Mouse (Mus musculus) MEL-GATA-1-ER (cell line): ENCODE data around the gene Slc25a25.
A peak's percentile ranks its signal among the peaks of the same experiment; 100 is the strongest.

Experiments
- DNase-seq: peaks from one replicate; pipeline ENCODE4 v3.0.0-alpha.2; 2012; ENCODE audit warnings: low read depth; ENCODE audit errors: extremely low read depth

The Slc25a25 gene

GRCm38 (mm10) chr2:32459657-32460056 is 8.4 kb upstream of the Slc25a25 start:
- DNase-seq: no peak

- no peak for DNase-seq
Measured at GRCm38 (mm10) chr2:32458300-32458699, 7.1 kb upstream of the Slc25a25 start.

GRCm38 (mm10) chr2:32455101-32455500 is 3.9 kb upstream of the Slc25a25 start:
- DNase-seq: no peak

GRCm38 (mm10) chr2:32454633-32455032 is 3.4 kb upstream of the Slc25a25 start:
- no peak for DNase-seq

- DNase-seq: peak; percentile 30
Measured at GRCm38 (mm10) chr2:32453641-32454303, 2.5 kb upstream of the Slc25a25 start.

- DNase-seq: no peak
Measured at GRCm38 (mm10) chr2:32452441-32452971, 1.3 kb upstream of the Slc25a25 start.

GRCm38 (mm10) chr2:32451870-32452372 is 676 bp upstream of the Slc25a25 start:
- peak; percentile 99 for DNase-seq

GRCm38 (mm10) chr2:32449761-32450754 is 1.2 kb downstream of the Slc25a25 start, which contains the start of gene Naif1:
Naif1 (plus strand) TSS chr2:32450457.
- DNase-seq: peak; percentile 83

GRCm38 (mm10) chr2:32448480-32448879 is 2.8 kb downstream of the Slc25a25 start:
- no peak for DNase-seq

- DNase-seq: no peak
Measured at GRCm38 (mm10) chr2:32447264-32447936, 3.8 kb downstream of the Slc25a25 start.

DNA sequence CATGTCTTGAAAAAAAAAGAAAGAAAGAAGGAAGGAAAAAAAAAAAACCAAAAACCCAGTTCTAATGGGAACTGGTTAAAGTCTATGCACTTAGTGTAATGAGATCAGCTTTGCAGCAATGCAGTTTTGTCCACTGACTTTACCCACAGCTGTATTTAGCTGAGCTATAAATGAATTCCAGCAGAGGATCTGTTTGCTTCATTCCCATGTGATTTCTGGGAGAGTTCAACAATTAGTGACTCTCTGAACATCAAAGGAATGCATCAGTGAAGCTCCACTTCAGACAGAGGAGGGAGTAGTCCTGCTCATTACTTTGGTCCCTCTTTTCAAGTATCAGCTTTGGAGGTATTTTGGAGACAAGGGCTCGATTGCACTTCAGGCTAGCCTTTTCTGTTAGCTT is 5.7 kb downstream of the Slc25a25 start:
- DNase-seq: no peak

DNA sequence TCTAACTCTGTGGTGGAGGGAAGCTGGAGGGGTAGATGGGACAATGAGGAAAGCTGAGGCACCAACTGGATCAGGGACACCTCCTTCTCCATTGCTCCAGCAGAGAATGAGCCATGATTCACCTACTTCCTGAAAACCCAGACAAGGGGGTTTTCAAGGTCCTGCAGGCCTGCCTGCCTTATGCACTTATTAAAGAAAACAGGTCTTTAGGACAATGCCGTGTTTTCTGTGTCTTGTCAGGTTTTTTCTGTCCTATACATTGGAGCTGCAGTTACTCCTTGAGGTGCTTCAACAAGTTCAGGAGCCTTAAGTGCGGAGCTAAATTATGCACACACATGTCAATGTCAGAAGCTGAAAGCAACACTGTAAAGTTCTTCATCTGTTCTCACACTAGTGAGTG is 9.7 kb downstream of the Slc25a25 start:
- no peak for DNase-seq

- DNase-seq: no peak
Measured at GRCm38 (mm10) chr2:32440632-32441031, 10.6 kb downstream of the Slc25a25 start.

DNA sequence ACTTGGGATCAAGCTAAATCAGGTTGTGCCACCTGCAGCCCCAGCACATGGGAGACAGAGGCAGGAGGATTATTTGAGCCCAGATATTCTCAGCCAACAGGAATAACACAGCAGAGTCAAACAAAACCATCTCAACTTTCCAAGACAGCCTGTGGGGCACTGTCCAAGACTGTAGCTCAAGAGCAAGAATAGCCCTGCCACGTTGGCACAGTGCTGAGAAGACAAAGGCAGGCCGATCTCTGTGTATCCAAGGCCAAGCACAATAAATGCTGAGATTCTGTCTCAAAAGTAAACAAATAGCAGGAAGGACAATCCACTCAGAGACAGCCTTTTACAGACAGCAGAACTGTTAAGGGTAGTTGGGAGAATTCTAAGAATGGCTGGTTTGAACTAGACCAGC is 11.1 kb downstream of the Slc25a25 start:
- DNase-seq: no peak

- DNase-seq: no peak
Measured at GRCm38 (mm10) chr2:32439177-32439576, 12.1 kb downstream of the Slc25a25 start.

DNA sequence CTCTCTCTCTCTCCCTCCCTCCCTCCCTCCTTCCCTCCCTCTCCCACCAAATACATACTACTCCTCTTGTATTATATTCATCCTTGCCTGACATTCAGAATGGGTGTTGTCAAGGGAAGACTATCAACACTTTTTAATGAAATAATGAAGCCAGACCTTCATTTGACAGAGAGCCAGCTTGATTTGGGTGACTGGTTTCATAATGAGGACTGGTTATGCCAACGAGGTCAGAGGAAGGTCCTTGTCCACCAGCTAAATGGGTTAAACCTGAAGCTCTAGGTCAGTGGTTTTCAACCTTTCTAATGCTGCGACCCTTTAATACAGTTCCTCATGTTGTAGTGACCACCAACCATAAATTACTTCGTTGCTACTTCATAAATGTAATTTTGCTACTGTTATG is 12.5 kb downstream of the Slc25a25 start:
- no peak for DNase-seq

- no peak for DNase-seq
Measured at GRCm38 (mm10) chr2:32437612-32438166, 13.6 kb downstream of the Slc25a25 start.

- DNase-seq: no peak
Measured at GRCm38 (mm10) chr2:32436686-32437372, 14.4 kb downstream of the Slc25a25 start.

- DNase-seq: no peak
Measured at GRCm38 (mm10) chr2:32430701-32431676, 20.3 kb downstream of the Slc25a25 start.
